Mouse (Mus musculus) heart, postnatal 25 days (tissue): ENCODE results near the gene Ccdc158. TPM values are rescaled to one million over a fixed set of nuclear protein-coding genes. Genes with fewer than 3 reads are reported as not detected.
A peak's percentile ranks its signal among the peaks of the same experiment; 100 is the strongest.

Experiments
- DNase-seq: peaks from one replicate; pipeline ENCODE4 v3.0.0; 2022; ENCODE audit warnings: low spot score
- intact Hi-C: fragments of 180-260 bp; cut with DNase I; formaldehyde crosslinking; loops from one replicate; pipeline ENCODE4 v1.15.1; 2025
- total RNA-seq, 2 experiments: library from RNA; stranded (reverse); gene quantifications; 2 replicates each; pipeline ENCODE4 v1.2.3; 2021

Ccdc158 gene
- not detected for total RNA-seq

DNA sequence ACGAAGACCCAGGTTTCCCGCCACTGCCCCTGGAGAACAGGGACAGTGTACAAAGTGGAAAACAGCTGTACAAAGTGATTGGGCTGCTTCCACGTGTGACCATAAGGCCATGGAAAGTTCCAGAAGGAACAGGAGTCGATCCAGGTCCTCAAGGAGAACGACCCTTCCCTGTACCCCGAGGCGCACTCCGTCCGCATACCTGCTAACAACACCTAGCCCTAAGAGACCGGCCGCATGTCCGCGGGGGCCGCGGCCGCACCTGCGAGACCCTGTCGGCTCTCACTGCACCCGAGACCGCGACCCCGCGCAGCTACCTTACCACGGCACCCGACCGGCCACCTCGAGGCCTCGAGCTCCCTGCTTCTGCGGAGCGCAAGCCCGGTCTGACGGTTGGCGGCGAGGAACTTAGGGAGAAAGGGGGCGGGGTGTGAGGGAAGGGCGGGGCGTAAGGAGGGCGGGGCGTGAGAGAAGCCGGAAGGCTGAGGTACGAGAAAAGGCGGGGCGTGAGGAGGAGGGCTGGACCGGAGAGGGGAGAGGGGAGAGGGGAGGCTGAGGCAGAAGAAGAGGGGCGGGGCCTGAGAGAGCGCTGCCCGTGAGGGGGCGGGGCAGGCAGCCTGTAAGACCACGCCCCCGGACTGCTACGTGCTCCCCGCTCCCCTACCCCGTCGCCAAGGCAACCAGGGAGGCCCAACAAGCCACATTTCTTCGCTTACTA lies at the start of gene Ccdc158:
Gene Ccdc158, minus strand, starts transcription at position 413 of the 715 bp plus-strand sequence.
- DNase-seq: peak; percentile 20
- intact Hi-C loops: no loop called here

DNA sequence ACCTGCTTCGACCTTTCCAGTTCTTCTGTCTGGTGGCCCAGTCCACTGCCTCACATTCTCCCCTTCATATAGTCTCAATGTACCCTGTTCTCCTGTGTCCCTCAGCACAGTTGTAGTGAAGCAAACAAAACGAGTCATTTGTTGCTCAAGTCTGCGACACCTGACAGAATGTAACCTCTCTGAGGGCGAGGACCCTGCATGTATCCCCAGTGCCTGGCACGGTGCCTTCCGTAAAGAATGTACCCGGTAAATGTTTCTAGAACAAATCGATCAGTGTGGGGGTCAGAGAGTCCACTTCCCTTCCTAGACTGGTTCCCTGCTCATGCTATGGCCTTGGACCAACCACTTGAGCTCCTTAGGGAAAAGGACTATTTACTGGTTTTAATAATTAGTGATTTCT lies 46.5 kb upstream of the Ccdc158 start:
- no peak for DNase-seq
- intact Hi-C loops: no loop called here

DNA sequence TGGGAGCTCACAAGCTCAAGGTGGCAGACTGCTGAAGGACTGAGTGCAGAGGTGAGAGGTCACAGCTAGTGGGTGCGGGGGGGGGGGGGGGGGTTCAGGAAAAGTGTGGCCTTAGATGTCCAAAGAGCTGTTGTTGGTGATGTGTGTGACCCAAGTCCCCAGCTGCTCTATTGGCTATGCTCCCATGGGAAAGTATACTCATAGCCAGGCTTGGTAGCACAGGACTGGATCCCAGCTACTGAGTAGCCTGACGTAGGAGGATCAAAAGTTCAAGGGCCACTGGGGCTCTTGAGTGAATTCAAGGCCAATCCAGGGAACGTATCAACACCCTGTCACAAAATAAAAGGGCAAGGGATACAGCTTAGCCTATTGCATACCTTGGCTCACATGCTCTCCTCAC lies 43.8 kb upstream of the Ccdc158 start:
- intact Hi-C loops: no loop called here
- DNase-seq: no peak

DNA sequence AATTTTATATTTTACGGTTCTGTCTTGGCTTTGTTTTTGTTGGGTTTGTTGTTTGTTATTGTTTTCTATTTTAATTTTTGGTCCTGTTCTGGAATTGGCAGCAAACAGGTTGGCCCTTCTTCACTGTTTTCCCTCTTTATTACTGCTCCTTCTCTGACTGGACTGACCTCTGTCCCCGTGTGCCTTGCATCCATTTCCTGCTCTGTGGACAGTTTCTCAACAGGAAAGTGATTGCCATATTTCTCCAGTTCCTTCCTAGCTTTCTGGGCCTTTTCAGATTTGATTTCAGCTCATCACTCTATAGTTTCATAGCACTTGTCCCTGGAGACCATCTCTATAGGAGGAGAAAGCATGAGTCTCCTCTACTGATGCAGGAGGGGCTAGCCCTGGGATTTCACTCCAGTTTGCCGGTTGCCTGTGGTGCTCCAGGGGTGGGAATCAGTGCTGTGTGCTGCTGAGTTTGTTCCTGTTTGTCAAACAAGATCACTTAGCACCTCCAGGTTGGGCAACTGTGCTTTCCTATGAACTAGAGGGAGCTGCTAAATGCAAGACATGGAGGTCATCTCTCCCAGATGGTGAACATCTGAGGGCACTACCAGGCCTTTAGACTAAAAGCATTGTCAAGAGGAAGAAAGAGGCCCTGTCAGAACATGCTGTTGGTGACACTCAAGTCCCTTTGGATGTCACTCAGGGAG lies 42.7 kb upstream of the Ccdc158 start:
- intact Hi-C loops: no loop called here
- DNase-seq: no peak

DNA sequence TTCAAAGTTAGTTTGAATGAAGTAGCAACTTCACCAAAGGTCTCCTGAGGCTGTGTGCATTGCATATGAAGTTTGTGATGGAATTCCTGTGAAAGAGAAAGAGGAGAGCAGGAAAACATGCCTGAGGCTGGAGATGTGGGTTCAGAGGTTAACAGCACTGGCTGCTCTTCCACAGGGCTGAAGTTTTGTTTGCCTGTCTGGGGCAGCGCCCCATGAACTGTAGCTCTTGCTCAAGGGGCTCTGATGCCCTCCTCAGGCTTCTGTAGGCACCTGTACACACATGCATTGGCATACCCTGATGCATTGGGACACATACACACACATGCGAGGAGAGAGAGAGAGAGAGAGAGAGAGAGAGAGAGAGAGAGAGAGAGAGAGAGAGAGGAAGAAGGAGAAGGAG lies 40.8 kb upstream of the Ccdc158 start:
- intact Hi-C loops: no loop called here
- no peak for DNase-seq

DNA sequence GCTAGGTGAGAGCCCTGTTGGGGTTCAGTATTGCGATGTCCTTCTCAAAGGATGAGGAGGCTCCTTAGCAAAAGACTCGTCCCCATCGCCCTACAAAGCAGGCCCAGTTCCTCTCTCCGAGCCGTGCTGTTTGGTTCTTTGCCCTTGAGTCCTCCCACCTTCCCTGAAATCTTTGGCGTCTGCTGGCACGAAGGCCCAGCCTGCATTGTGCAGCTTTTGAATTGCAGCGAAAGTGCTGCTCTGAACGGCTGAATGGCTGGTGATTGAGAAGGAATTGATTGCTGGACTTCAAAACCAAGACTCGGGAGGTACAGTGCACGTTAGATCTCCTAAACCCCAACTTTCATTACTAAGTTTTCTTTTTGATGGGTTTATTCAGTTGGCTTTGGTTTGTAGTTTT lies 40.2 kb upstream of the Ccdc158 start:
- no peak for DNase-seq
- intact Hi-C loops: no loop called here

DNA sequence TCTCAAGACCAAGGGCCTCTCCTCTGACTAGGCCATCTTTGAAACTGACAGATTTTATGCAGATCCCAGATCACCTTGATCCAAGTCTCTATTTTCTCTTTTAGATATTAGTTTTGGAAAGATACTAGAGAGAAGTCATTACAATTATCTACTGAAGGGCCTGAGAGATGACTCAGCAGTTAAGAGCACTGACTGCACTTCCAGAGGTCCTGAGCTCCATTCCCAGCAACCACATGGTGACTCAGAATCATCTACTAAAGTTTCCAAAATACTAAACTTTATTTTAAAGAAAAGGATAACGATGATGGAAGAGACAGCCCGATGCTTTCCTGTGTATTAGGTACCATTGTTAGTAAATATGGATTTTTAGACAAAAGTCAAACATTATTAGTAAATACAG lies 39.8 kb upstream of the Ccdc158 start:
- no peak for DNase-seq
- intact Hi-C loops: no loop called here

DNA sequence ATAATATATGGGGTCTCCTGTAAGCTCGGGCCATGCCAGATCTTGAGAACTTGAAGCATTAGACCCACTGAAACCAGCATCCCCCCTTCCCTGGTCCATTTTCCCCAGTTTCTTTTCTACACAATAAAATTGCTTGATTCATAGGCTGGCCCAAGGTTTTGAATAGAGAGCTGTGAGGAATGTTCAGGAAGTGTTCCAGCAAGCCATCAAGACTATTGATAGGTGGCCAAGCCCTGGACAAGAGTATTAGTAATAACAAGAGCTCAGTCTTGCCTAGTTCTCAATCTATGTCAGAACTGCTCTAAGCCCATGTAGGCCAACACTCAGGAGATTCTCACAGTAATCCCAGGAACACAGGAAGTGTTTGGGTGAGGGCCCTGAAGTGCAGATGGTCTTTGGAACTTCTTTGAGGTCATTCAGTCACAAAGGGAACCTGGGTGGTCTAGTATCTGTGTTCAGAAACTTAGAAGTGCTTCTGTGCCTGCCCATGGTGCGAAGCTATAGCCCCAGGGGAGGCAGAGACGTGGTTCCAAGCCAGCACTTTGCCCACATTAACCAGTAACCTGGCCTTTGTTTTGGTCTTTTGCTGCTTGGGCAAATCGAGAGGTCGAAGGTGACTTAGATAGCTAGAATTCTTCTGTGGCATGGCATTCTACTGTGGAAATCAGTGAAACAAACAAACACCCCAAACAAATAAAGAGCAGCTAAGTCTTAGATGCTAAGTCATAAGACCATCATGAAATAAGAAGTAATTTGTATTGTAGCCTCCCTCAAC lies 37.7 kb upstream of the Ccdc158 start:
- no peak for DNase-seq
- intact Hi-C loops: no loop called here

DNA sequence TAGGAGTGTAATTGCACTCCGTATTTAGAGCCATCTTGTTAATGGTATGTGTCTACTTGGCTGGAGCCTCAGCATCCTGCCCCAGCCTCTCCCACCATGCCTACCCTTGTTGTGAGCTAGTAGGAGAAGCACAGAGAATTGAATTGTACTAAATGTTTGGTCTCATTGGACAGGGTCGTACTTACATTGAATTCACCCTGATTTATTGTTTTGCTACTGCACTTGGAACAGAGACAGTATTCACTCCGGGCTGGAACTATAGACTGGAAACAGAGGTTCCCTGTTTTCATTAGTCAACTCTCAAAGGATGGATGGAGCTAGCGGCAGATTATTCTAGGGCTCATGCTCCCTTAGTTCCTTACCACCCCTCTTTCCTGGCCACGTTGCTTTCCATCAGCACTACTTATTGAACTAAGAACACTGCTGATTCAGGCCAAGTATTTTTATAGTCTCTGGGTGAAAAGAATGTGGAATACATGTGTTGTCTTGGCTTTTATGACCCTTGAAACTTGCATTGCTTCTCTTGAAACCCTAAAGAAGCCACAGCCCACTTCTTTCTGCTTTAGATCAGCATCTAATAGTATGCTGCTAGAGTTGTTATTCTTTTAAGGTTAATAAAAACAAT lies 36.7 kb upstream of the Ccdc158 start:
- DNase-seq: no peak
- intact Hi-C loops: no loop called here

DNA sequence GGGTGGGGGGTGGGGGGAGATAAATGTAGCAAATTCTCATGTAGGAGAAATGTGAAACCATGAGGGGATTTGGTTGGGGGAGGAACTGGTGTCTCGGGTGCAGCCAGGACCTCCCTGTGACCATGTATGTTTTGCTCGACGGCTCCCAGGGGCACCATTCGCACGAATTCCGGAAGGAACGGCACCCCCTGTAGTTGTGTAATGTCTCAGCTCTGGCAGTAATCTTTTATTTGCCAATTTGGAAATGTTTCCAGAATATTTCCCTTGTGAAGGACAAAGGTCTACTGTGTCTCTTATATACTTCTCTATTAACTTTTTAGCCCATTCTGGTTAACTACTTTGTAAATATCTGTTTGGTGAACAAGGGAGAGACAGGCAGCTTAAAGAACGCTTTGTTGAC lies 35.7 kb upstream of the Ccdc158 start:
- no peak for DNase-seq
- intact Hi-C loops: no loop called here

DNA sequence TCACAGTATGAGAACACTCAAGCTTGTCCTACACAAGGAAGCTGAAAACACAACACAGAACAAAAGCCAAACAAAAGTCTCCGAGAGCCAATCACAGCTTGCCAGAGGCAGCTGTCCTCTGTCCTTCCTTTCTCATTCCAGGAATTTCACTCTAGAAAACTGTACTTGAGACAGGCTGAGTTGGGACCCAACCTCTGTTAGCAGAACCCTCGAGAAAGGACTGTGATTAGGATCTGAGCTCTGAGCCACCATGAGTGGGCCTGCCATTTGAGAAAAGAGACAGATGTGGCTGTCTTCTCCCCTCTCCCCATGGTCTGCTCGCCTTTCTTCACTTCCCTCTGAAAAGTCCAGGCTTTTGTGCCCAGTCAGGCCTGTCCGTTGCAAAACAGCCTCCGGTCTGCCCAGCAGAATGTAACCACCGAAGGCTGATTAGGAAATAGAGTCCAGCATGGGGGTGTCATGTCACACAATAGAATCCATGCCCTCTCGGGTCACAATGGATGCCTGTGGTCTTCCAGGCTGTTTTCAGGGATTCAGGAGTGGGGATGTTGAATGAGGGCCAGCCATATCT lies 32.9 kb upstream of the Ccdc158 start:
- no peak for DNase-seq
- intact Hi-C loops: no loop called here

DNA sequence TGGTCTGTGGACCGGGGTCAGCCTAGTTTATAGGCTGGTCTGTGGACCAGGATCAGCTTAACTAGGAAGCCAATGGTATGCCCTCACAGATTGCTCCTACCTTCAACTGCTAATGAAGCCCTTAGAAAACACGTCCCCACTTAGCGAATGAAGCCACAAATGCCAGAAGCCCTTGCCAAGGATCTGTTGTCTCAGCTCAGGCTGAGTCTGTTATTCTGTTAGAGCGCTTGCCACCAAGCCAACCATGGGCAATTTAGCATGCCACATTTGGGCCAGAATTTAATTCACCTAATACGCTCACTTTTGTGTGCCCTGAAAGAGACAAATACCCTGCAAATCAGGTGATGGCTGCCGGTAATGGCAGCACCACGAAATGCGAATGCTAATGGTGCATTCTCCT lies 28.6 kb upstream of the Ccdc158 start:
- intact Hi-C loops: no loop called here

DNA sequence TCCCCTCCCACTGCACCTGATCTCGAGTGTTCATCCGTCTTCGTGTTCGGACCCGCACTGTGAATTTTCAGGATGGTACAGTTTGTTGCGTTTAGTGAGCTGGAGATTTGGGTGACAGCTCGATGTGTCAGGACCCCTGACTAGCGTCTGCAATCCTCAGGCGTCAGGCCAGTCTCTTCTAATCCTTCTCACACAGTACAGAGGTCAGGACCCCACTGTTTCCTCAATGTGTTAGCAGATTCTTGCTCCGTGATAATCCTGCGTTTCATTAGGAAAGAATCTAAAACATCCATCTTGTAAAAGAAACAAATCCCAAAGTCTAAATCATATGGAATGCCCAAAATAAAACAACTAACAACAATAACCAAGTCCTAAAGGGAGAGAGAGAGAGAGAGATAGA lies 26.7 kb upstream of the Ccdc158 start:
- intact Hi-C loops: no loop called here
- DNase-seq: no peak

More for the DNA sequence above, 28.6 kb upstream of the Ccdc158 start:
- DNase-seq: no peak

DNA sequence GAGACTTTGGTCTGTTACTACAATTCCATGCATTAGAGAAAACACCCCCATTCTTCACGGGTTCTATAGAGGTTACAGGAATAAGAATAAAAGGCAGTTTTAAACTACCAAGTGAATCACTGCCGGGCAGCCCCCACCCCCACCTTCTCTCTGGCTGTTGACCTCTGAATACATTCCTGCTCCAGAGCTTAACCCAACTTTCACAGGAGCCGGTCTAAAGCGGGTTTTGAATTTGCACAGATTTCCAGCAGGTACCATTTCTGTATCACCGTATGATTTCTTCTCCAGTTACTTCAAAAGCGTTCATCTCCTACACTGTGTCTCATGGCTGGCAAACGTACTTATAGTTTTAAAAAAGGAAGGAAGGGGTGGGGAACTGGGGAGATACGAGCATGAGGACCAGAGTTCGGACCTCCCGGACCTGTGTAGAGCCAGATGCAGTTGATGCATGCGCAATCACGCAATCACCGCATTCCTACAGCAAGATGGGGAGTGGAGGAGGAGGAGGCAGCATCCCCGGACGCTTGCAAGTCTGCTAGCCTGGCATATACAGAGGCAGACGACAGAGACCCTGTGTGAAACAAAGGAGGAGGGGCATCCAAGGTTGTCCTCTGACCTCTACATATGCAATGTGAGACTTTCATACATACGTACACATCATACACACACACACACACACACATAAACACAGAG lies 23.9 kb upstream of the Ccdc158 start:
- no peak for DNase-seq
- intact Hi-C loops: no loop called here

DNA sequence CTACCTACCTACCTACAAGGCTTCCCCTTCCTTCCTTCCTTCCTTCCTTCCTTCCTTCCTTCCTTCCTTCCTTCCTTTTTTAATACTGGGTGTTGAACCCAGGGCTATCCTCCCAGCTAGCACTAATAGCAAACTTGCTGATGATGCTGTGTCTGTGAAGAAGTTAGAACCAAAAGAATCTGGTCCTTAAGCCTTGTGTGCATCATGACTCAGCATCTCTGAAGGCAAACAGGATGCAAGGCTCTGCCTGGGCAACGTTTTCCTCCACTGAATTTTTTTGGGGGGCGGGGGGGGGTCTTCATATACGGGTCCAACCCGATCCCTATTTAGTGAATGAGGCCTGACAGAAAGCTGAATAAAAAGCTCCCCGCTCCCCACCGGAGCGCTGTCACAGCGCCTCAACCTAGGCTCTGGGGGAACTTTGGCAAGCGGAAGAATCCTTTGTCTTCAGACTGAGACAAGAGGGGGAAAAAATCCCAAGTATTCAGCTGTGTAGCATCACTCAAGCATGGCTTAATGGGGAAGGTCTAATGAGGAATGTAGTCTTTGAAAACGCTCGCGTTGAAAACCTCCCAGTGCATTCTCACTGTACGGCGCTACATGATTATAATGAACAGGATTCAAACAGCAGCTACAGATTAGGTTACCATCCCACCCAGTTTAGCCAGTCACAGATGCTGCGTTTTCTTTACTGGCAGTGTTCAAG lies 23.2 kb upstream of the Ccdc158 start:
- DNase-seq: no peak
- intact Hi-C loops: no loop called here

DNA sequence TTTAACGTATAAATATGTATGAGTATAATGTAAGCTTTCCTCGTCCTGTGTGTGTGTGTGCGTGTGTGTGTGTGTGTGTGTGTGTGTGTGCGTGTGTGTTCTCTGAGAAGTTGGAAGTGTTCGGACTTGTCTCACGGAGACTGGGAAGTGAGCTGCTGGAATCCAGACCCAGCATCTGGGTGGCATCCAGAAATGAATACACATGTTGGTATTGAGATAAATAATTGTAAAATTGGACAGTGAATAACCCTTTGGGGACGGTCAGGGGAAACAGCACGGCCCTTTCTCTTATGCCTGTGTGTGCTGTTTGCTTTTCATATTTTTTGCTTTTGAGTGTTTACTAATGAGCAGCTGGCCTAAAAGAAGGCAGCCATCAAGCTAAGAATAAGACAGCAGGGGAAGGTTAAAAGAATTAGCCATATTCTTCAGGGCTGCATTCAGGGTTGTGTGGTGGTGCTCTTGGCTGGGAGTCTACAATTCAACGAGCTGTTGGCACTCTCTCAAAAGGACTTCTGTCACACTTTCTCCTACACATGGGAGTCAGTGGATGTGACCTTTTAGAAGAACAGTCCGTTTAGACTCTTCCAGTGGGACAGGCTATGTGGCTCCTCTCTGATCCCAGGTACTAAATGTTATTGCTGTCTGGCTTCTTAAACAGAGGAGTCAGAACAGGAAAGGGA lies 19.4 kb upstream of the Ccdc158 start:
- intact Hi-C loops: no loop called here
- DNase-seq: no peak

DNA sequence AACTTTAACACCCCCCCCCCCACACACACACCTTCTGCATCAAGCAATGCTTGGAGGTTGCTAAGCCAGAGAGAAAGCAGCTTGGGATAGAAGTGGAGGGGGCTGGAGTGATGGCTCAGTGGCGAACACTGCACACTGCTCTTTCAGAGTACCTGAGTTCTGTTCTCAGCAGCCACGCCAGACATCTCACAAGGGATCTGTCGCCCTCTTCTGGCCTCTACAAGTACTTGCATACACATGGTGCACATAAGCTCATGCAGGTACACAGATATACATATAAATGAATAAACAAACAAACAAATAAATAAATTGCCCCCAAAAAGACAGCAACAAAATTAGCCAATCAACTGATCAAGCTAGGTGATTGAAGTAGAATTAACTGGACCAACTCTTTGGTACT lies 18.7 kb upstream of the Ccdc158 start:
- intact Hi-C loops: no loop called here

DNA sequence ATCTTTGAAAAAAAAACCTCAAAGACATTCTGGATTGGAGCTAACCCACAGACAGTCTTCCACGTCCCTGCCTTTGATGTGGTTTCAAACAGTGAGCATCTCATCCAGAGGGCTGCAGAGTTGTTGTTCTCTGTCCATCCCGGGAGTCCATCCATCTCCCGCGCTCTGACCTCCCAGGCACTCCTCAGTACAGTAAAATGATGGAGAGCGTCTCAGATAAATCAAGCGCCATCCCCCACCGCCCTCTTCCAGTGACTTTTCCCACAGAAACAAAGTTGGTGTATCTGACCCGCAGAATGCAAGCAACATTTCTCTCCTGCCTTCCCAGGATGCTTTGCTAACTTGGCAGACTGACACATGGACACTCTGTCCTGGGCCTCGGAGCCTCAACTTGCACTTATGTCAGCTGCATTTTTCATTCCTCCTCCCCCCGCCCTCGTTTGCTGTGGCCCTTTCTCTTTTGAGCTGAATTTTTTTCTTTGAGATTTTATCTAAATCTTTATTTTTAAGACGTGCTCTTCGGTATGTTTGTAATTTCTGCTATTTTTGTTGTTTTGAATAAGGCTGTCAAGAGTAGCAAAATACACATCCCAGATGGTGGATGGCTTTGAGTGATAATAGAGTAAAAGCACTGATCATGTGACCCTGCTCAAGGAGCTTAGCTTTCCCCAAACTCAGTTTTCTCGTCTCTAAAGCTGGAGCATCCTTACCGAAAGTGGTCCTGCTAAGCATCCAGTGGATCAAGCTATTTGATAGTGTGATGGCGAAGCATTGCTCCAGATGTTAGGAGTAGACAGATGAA lies 17.3 kb upstream of the Ccdc158 start:
- no peak for DNase-seq
- intact Hi-C loops: no loop called here

More for the DNA sequence above, 18.7 kb upstream of the Ccdc158 start:
- no peak for DNase-seq
